Mouse (Mus musculus) Patski (cell line): ENCODE results near the gene Pomc. TPM values are rescaled to one million over a fixed set of nuclear protein-coding genes. Genes with fewer than 3 reads are reported as not detected.

Experiments used
- ATAC-seq: fragments of 100-300 bp; one replicate; pipeline ENCODE4 v1.8.0; 2021
- CTCF ChIA-PET: fragments of 350-600 bp; sonication (Branson Sonifier 250); formaldehyde crosslinking; loops from one replicate; lab custom pipeline; 2022; ENCODE audit warnings: inconsistent platforms; lab: Charles Lee
- POLR2A ChIA-PET: fragments of 350-600 bp; sonication (Branson Sonifier 250); formaldehyde crosslinking; loops from one replicate; lab custom pipeline; 2022; ENCODE audit warnings: antibody characterized with exemption, inconsistent platforms; lab: Charles Lee
- DNase-seq: peaks from one replicate; pipeline ENCODE4 v3.0.0-alpha.2; 2011; ENCODE audit warnings: low read depth, low spot score
- H3K27me3 ChIP-seq: fragments of 371-371 bp; one replicate; pipeline ENCODE4 v1.5.1; 2021
- CTCF ChIP-seq: fragments of 100-300 bp; IDR thresholded peaks from one replicate; pipeline ENCODE4 v1.5.1; 2021
- in situ Hi-C: fragments of 300-500 bp; cut with MboI; formaldehyde crosslinking; loops from 3 replicates; pipeline ENCODE4 v1.11.1; 2018; ENCODE audit warnings: low pct_unique_long_range_greater_than_20kb, mixed read lengths
- polyA plus RNA-seq: library from polyadenylated mRNA; unstranded; gene quantifications from one replicate; pipeline ENCODE4 v1.2.3, GENCODE M21; 2021

The Pomc gene
- not detected for polyA plus RNA-seq

- CTCF ChIA-PET: no interaction called here
- POLR2A ChIA-PET: no interaction called here
- H3K27me3 ChIP-seq: peaks cover 23% of the 10 kb centered on the region
- in situ Hi-C loops: no loop called here
- ATAC-seq: no peak
- no peak for TF ChIP-seq CTCF
- DNase-seq: no peak
Measured at GRCm38 (mm10) chr12:3954651-3955050, at the start of gene Pomc. Pomc (plus strand) TSS chr12:3954951.

- ATAC-seq (no peak), DNase-seq (no peak)
- POLR2A ChIA-PET: no interaction called here
- in situ Hi-C loops: no loop called here
- H3K27me3 ChIP-seq: no peaks in the 10 kb centered on the region
- CTCF ChIA-PET: no interaction called here
- no peak for TF ChIP-seq CTCF
Measured at GRCm38 (mm10) chr12:3905436-3905835, 49.3 kb upstream of the Pomc start.

GRCm38 (mm10) chr12:3906308-3906707 lies 48.4 kb upstream of the Pomc start:
- POLR2A ChIA-PET: no interaction called here
- DNase-seq (no peak), ATAC-seq (no peak)
- H3K27me3 ChIP-seq: no peaks in the 10 kb centered on the region
- no peak for TF ChIP-seq CTCF
- CTCF ChIA-PET: no interaction called here
- in situ Hi-C loops: no loop called here

- DNase-seq (no peak), ATAC-seq (no peak)
- CTCF ChIA-PET: no interaction called here
- no peak for TF ChIP-seq CTCF
- H3K27me3 ChIP-seq: no peaks in the 10 kb centered on the region
- in situ Hi-C loops: no loop called here
- POLR2A ChIA-PET: no interaction called here
Measured at GRCm38 (mm10) chr12:3907008-3907407, 47.7 kb upstream of the Pomc start.

- H3K27me3 ChIP-seq: no peaks in the 10 kb centered on the region
- CTCF ChIA-PET: no interaction called here
Measured at GRCm38 (mm10) chr12:3907418-3907817, 47.3 kb upstream of the Pomc start.

GRCm38 (mm10) chr12:3910466-3911093 lies 44.2 kb upstream of the Pomc start:
- no peak for ATAC-seq
- in situ Hi-C loops: no loop called here
- no peak for TF ChIP-seq CTCF
- CTCF ChIA-PET: no interaction called here
- no peak for DNase-seq
- no peaks in the 10 kb centered on the region for H3K27me3 ChIP-seq
- POLR2A ChIA-PET: no interaction called here

More at GRCm38 (mm10) chr12:3907418-3907817, 47.3 kb upstream of the Pomc start:
- ATAC-seq: no peak
- in situ Hi-C loops: no loop called here
- no peak for DNase-seq
- POLR2A ChIA-PET: no interaction called here
- TF ChIP-seq CTCF: no peak

- no peak for DNase-seq
- H3K27me3 ChIP-seq: no peaks in the 10 kb centered on the region
- no peak for ATAC-seq
- ChIA-PET POLR2A (interaction anchor here (0.6 kb wide), 1 partner anchor 144 kb away, joined by 3 read pairs; no protein-coding TSS in a partner anchor), CTCF (no interaction called here)
- TF ChIP-seq CTCF: no peak
- in situ Hi-C loops: no loop called here
Measured at GRCm38 (mm10) chr12:3911831-3912348, 42.9 kb upstream of the Pomc start.

- ATAC-seq: no peak
- in situ Hi-C loops: no loop called here
- no peak for TF ChIP-seq CTCF
- ChIA-PET POLR2A (no interaction called here), CTCF (interaction anchor here (1.0 to 1.5 kb wide), 2 partner anchors 10 to 28 kb away, joined by 3 to 4 read pairs; no protein-coding TSS in a partner anchor)
- DNase-seq: no peak
- no peaks in the 10 kb centered on the region for H3K27me3 ChIP-seq
Measured at GRCm38 (mm10) chr12:3915852-3916251, 38.9 kb upstream of the Pomc start.

- peaks cover 3% of the 10 kb centered on the region for H3K27me3 ChIP-seq
- DNase-seq (no peak), ATAC-seq (no peak)
- in situ Hi-C loops: no loop called here
- no peak for TF ChIP-seq CTCF
- POLR2A ChIA-PET: no interaction called here
- CTCF ChIA-PET: interaction anchor here (0.8 to 1.3 kb wide), 2 partner anchors 9 to 10 kb away, joined by 3 to 4 read pairs; no protein-coding TSS in a partner anchor
Measured at GRCm38 (mm10) chr12:3917668-3918341, 36.9 kb upstream of the Pomc start.

GRCm38 (mm10) chr12:3918577-3918976 lies 36.2 kb upstream of the Pomc start:
- H3K27me3 ChIP-seq: peaks cover 3% of the 10 kb centered on the region
- TF ChIP-seq CTCF: no peak
- ATAC-seq: no peak
- ChIA-PET POLR2A (no interaction called here), CTCF (interaction anchor here (0.8 kb wide), 1 partner anchor 10 kb away, joined by 3 read pairs; no protein-coding TSS in a partner anchor)
- in situ Hi-C loops: no loop called here
- DNase-seq: no peak

GRCm38 (mm10) chr12:3919423-3919822 lies 35.3 kb upstream of the Pomc start:
- ATAC-seq (no peak), DNase-seq (no peak)
- H3K27me3 ChIP-seq: peaks cover 6% of the 10 kb centered on the region
- POLR2A ChIA-PET: no interaction called here
- in situ Hi-C loops: no loop called here
- no peak for TF ChIP-seq CTCF
- CTCF ChIA-PET: no interaction called here
